Mouse (Mus musculus) megakaryocyte progenitor cell, adult 5-6 weeks (primary cell): ENCODE measurements around the gene 4922502D21Rik. TPM values are rescaled to one million over a fixed set of nuclear protein-coding genes. Genes with fewer than 3 reads are reported as not detected.

ENCODE experiments used
- ATAC-seq: replicated peaks from 2 replicates; pipeline ENCODE4 v1.8.0; 2016; ENCODE audit warnings: mild to moderate bottlenecking, moderate TSS enrichment, inconsistent platforms; ENCODE audit not compliant: poor library complexity
- total RNA-seq, 2 experiments: library from RNA; stranded (forward) in 1 of 2; stranded (reverse) in 1 of 2; fragments of 157-497, 149-512 nt in 1 of 2; fragments of 200-1000 nt in 1 of 2; gene quantifications; 2 replicates each; pipeline versions ENCODE4 v1.2.3 to v1.2.4; 2015 to 2017

4922502D21Rik gene
- total RNA-seq, 2 experiments from 2014 or later, result not detected

DNA sequence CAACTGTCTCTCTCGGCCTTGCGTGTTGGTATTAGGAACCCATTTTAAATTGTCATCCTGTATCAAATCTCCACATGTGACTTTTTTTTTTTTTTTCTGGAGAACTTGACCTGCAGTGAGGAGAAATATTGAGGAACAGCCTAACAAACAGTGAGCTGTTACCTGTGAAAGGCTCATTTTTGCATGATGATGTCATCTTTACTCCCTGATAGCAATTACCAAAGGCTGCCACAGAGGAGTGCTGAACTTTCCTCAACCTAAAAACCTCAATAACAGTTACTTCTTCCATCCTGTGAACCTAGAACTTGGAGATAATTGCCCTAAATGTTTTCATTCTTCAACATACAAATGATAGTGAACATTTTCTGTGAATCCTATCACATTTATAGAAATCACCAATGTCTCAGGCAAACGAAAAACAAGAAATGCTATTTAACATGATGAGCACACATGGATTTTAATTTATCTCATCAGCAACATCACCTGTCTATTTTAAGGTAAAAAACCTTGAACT is 16.9 kb downstream of the 4922502D21Rik start:
- no peak for ATAC-seq

GRCm38 (mm10) chr6:129312499-129312898 is 19.1 kb downstream of the 4922502D21Rik start:
- ATAC-seq, result no peak

GRCm38 (mm10) chr6:129304180-129304579 is 27.4 kb downstream of the 4922502D21Rik start:
- no peak for ATAC-seq

DNA sequence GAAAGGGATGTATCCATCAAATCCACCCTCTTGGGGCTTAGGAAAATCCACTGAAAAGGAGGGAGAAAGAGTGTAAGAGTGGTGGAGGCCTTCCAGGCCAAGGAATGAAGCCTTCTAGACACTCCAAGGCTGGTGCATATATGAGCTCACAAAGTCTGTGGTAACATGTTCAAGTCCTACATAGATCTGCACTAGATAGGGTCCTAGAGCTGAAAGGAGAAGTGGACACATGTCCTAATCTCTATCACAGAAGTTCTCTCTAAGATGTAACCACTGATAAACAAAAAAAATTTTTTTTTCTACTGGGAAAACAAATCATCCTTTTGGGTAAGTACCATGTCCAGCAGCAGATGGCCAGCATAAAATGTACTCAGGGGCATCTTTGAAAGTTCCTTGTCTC is 42.9 kb downstream of the 4922502D21Rik start:
- ATAC-seq, result no peak

DNA sequence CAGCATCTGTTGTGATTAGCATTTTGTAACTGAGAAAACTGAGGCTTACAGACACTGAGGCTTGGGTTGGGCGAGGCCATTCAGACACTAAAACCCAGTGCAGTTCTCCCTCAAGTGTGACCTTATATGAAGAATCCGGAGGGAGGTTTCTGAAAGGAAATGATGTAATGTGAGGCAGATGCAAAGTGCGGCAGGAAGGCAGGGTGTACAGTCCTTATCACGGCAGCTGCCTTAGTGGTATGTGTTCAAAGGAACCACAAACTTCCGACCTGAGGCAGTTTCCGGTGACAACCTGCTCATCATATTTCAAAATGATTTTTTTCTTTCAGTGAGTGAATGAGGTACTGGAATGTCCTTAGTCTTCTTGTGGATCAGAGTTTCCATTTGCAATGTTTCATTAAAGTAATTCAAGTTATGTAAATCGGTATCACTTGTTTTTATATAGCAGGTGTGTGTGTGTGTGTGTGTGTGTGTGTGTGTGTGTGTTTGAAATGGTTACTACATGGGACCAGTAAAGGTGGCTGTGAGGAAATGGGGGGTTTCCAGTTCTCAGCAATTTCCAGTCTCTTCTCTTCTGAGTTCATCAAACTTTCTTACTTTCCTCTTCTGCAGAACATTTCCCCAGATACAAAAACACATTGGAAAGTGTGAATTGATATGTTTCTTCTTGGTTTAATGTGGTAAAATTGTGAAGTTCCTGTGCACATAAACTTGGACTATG is 47.1 kb downstream of the 4922502D21Rik start:
- ATAC-seq, result peak; percentile 100

- ATAC-seq, result no peak
Measured at GRCm38 (mm10) chr6:129283271-129283670, 48.3 kb downstream of the 4922502D21Rik start.

- ATAC-seq, result peak; percentile 54
Measured at GRCm38 (mm10) chr6:129276483-129276882, 55.1 kb downstream of the 4922502D21Rik start.

- ATAC-seq, result peak; percentile 26
Measured at GRCm38 (mm10) chr6:129275624-129276203, 55.9 kb downstream of the 4922502D21Rik start.

GRCm38 (mm10) chr6:129275220-129275619 is 56.4 kb downstream of the 4922502D21Rik start, which contains the start of gene Cd69:
Cd69 (minus strand) TSS chr6:129275436.
- ATAC-seq, result peak; percentile 78

GRCm38 (mm10) chr6:129274476-129274875 is 57.1 kb downstream of the 4922502D21Rik start:
- no peak for ATAC-seq

- peak; percentile 56 for ATAC-seq
Measured at GRCm38 (mm10) chr6:129273662-129274061, 57.9 kb downstream of the 4922502D21Rik start.

Other genes starting within 250 kb of the 4922502D21Rik start
- not detected in 2 replicates for gene Clec2e, start 230.9 kb downstream of the 4922502D21Rik start, total RNA-seq (2015)
- gene Clec2e, start 230.9 kb downstream of the 4922502D21Rik start, total RNA-seq (2017), result 0.14 TPM in 1 of 2 replicates, not detected in the other
- 16.8 and 26.4 TPM in 2 replicates for gene Clec2d, start 151.2 kb downstream of the 4922502D21Rik start, total RNA-seq (2015)
- 101 and 118 TPM in 2 replicates for gene Clec2d, start 151.2 kb downstream of the 4922502D21Rik start, total RNA-seq (2017)
- gene Cd69, start 56.4 kb downstream of the 4922502D21Rik start, total RNA-seq (2015), result 128 and 146 TPM in 2 replicates
- gene Cd69, start 56.4 kb downstream of the 4922502D21Rik start, total RNA-seq (2017), result 109 and 150 TPM in 2 replicates
- gene Clec12a, start 10.9 kb upstream of the 4922502D21Rik start, total RNA-seq (2015), result 726 and 820 TPM in 2 replicates
- gene Clec12a, start 10.9 kb upstream of the 4922502D21Rik start, total RNA-seq (2017), result 640 and 745 TPM in 2 replicates
- not detected in 2 replicates for gene Clec12b, start 54.1 kb upstream of the 4922502D21Rik start, total RNA-seq (2015)
- not detected in 2 replicates for gene Clec12b, start 54.1 kb upstream of the 4922502D21Rik start, total RNA-seq (2017)
- 0.17 and 0.22 TPM in 2 replicates for gene Clec1b, start 65.5 kb upstream of the 4922502D21Rik start, total RNA-seq (2015)
- 0.17 and 0.42 TPM in 2 replicates for gene Clec1b, start 65.5 kb upstream of the 4922502D21Rik start, total RNA-seq (2017)
- 5.2 and 6.3 TPM in 2 replicates for gene Clec9a, start 77.1 kb upstream of the 4922502D21Rik start, total RNA-seq (2015)
- gene Clec9a, start 77.1 kb upstream of the 4922502D21Rik start, total RNA-seq (2017), result 2.0 and 3.4 TPM in 2 replicates
- 0.12 TPM in 1 of 2 replicates, not detected in the other for gene Clec1a, start 120.2 kb upstream of the 4922502D21Rik start, total RNA-seq (2015)
- gene Clec1a, start 120.2 kb upstream of the 4922502D21Rik start, total RNA-seq (2017), result 0.12 and 0.78 TPM in 2 replicates
- gene Olr1, start 175.4 kb upstream of the 4922502D21Rik start, total RNA-seq (2015), result 31.6 and 33.4 TPM in 2 replicates
- gene Olr1, start 175.4 kb upstream of the 4922502D21Rik start, total RNA-seq (2017), result 17.3 and 51.7 TPM in 2 replicates
- gene Tmem52b, start 180.8 kb upstream of the 4922502D21Rik start, total RNA-seq (2015), result 0.10 TPM in 1 of 2 replicates, not detected in the other
- gene Tmem52b, start 180.8 kb upstream of the 4922502D21Rik start, total RNA-seq (2017), result 0.12 and 1.1 TPM in 2 replicates
- gene Gabarapl1, start 201.4 kb upstream of the 4922502D21Rik start, total RNA-seq (2015), result 19.0 and 19.4 TPM in 2 replicates
- gene Gabarapl1, start 201.4 kb upstream of the 4922502D21Rik start, total RNA-seq (2017), result 45.5 and 62.8 TPM in 2 replicates
- gene Klre1, start 246.1 kb upstream of the 4922502D21Rik start, total RNA-seq (2015), result 0.49 TPM in 1 of 2 replicates, not detected in the other
- not detected in 2 replicates for gene Klre1, start 246.1 kb upstream of the 4922502D21Rik start, total RNA-seq (2017)